Mouse (Mus musculus): Measurements from ENCODE around the gene Ankrd40.
A peak's percentile ranks its signal among the peaks of the same experiment; 100 is the strongest.

Ankrd40 gene

GRCm38 (mm10) chr11:94323271-94323925, 4.4 kb upstream of the Ankrd40 start:
- DNase-seq (ENCODE audit: low spot score), result no peak

GRCm38 (mm10) chr11:94324618-94325017, 3.2 kb upstream of the Ankrd40 start:
- no peak for DNase-seq (ENCODE audit: low spot score)

GRCm38 (mm10) chr11:94326961-94327411, 815 bp upstream of the Ankrd40 start:
- no peak for DNase-seq (ENCODE audit: low spot score)

- DNase-seq (ENCODE audit: low spot score), result no peak
These were observed 834 bp downstream of the Ankrd40 start for GRCm38 (mm10) chr11:94328644-94329025.

GRCm38 (mm10) chr11:94329270-94329891, 1.6 kb downstream of the Ankrd40 start:
- DNase-seq (ENCODE audit: low spot score), result peak; percentile 16

GRCm38 (mm10) chr11:94330211-94330610, 2.4 kb downstream of the Ankrd40 start:
- no peak for DNase-seq (ENCODE audit: low spot score)

- no peak for DNase-seq (ENCODE audit: low spot score)
These were observed 4.9 kb downstream of the Ankrd40 start for GRCm38 (mm10) chr11:94332726-94333125.

- DNase-seq (ENCODE audit: low spot score), result no peak
These were observed 6.7 kb downstream of the Ankrd40 start for GRCm38 (mm10) chr11:94334386-94334968.

GRCm38 (mm10) chr11:94336551-94336950, 8.8 kb downstream of the Ankrd40 start:
- no peak for DNase-seq (ENCODE audit: low spot score)

- DNase-seq (ENCODE audit: low spot score), result no peak
These were observed 10.5 kb downstream of the Ankrd40 start for GRCm38 (mm10) chr11:94338347-94338746.

GRCm38 (mm10) chr11:94339732-94340585, 12.2 kb downstream of the Ankrd40 start:
- peak; percentile 67 for DNase-seq (ENCODE audit: low spot score)

- DNase-seq (ENCODE audit: low spot score), result no peak
These were observed 13.4 kb downstream of the Ankrd40 start for GRCm38 (mm10) chr11:94340948-94341933.

GRCm38 (mm10) chr11:94342114-94342905, 14.5 kb downstream of the Ankrd40 start:
- DNase-seq (ENCODE audit: low spot score), result no peak

- DNase-seq (ENCODE audit: low spot score), result no peak
These were observed 16.2 kb downstream of the Ankrd40 start for GRCm38 (mm10) chr11:94343955-94344358.

- no peak for DNase-seq (ENCODE audit: low spot score)
These were observed 16.7 kb downstream of the Ankrd40 start for GRCm38 (mm10) chr11:94344470-94344869.

- DNase-seq (ENCODE audit: low spot score), result no peak
These were observed 18.1 kb downstream of the Ankrd40 start for GRCm38 (mm10) chr11:94345926-94346325.

GRCm38 (mm10) chr11:94346611-94347010, 18.8 kb downstream of the Ankrd40 start:
- DNase-seq (ENCODE audit: low spot score), result no peak

GRCm38 (mm10) chr11:94347063-94347575, 19.3 kb downstream of the Ankrd40 start:
- DNase-seq (ENCODE audit: low spot score), result no peak

- DNase-seq (ENCODE audit: low spot score), result no peak
These were observed 22.0 kb downstream of the Ankrd40 start for GRCm38 (mm10) chr11:94349839-94350238.

- DNase-seq (ENCODE audit: low spot score), result no peak
These were observed 22.5 kb downstream of the Ankrd40 start for GRCm38 (mm10) chr11:94350337-94350736.
